Mouse (Mus musculus) heart, embryonic 14.5 days (tissue): ENCODE data around the gene Gyg. TPM values are rescaled to one million over a fixed set of nuclear protein-coding genes. Genes with fewer than 3 reads are reported as not detected.
A peak's percentile ranks its signal among the peaks of the same experiment; 100 is the strongest.

Experiments
- ATAC-seq: fragments of 200-750 bp; cut with Nextera tagmentation; 2 replicates; pipeline ENCODE4 v1.8.0; 2017; ENCODE audit warnings: low read depth, moderate TSS enrichment; ENCODE audit not compliant: insufficient number of reproducible peaks, insufficient read depth, low FRiP score
- H3K27ac ChIP-seq, 2 experiments: fragments of 200-500 bp in 1 of 2; fragments of 300-500 bp in 1 of 2; sonication (generic) in 1 of 2; replicated peaks in 1 of 2; 2 replicates each; pipeline ENCODE4 v1.5.1; 2012 to 2014; ENCODE audit warnings: low read depth in 2 of 2, low read length in 2 of 2, control low read depth in 1 of 2, mild to moderate bottlenecking in 1 of 2, mixed read lengths in 1 of 2; ENCODE audit not compliant: control insufficient read depth in 1 of 2, insufficient read depth in 1 of 2
- H3K27me3 ChIP-seq: fragments of 300-500 bp; sonication (generic); 2 replicates; pipeline ENCODE4 v1.6.1; 2014; ENCODE audit warnings: mild to moderate bottlenecking, low read length, control low read depth; ENCODE audit not compliant: control insufficient read depth, insufficient read depth
- H3K36me3 ChIP-seq: fragments of 300-500 bp; sonication (generic); 2 replicates; pipeline ENCODE4 v1.6.1; 2014; ENCODE audit warnings: mild to moderate bottlenecking, control low read depth, low read length, mixed read lengths; ENCODE audit not compliant: control insufficient read depth, insufficient read depth
- H3K4me1 ChIP-seq, 2 experiments: fragments of 200-500 bp in 1 of 2; fragments of 300-500 bp in 1 of 2; sonication (generic) in 1 of 2; 2 replicates each; pipeline ENCODE4 v1.6.1; 2012 to 2014; ENCODE audit warnings: low read length in 2 of 2, control low read depth in 1 of 2, mixed read lengths in 1 of 2; ENCODE audit not compliant: control insufficient read depth in 2 of 2, insufficient read depth in 2 of 2
- H3K4me2 ChIP-seq: fragments of 300-500 bp; sonication (generic); 2 replicates; pipeline ENCODE4 v1.6.1; 2014; ENCODE audit warnings: mild to moderate bottlenecking, low read length
- H3K4me3 ChIP-seq, 2 experiments: fragments of 200-500 bp in 1 of 2; fragments of 300-500 bp in 1 of 2; sonication (generic) in 1 of 2; 2 replicates each; pipeline ENCODE4 v1.5.1; 2012 to 2014; ENCODE audit warnings: low read length in 2 of 2, mild to moderate bottlenecking in 2 of 2, control low read depth in 1 of 2, low read depth in 1 of 2, moderate library complexity in 1 of 2; ENCODE audit not compliant: control insufficient read depth in 1 of 2, insufficient read depth in 1 of 2
- H3K9ac ChIP-seq: fragments of 300-500 bp; sonication (generic); 2 replicates; pipeline ENCODE4 v1.6.1; 2014; ENCODE audit warnings: mild to moderate bottlenecking, low read length
- H3K9me3 ChIP-seq: fragments of 300-500 bp; sonication (generic); 2 replicates; pipeline ENCODE4 v1.6.1; 2016; ENCODE audit warnings: low read length, control low read depth; ENCODE audit not compliant: control insufficient read depth
- WGBS: fragments of 180-500 bp; shearing (Covaris S2); extraction: QIAGEN DNeasy Blood & Tissue Kit; methylation state at CpG from one replicate; pipeline ENCODE4 v1.1.7; 2014; 5-methylcytosine and 5-hydroxymethylcytosine counted together
- polyA plus RNA-seq: library from polyadenylated mRNA; unstranded; fragments of >200 nt; fragmentation: Nextera tagmentation; extraction: Ambion mirVana; gene quantifications from 2 replicates; pipeline ENCODE4 v1.2.1, GENCODE M21; 2014

Gene Gyg
- polyA plus RNA-seq, 1 experiment from 2014 or later = 797 TPM

- Histone ChIP-seq H3K4me2 (peak overlapping the region; percentile 61), H3K4me1 (peaks cover 11 to 45% of the 10 kb centered on the region in 2 experiments), H3K4me3 (peak overlapping the region in 1 of 2 experiments; percentile 94; a peak in 2 of 4 replicates), H3K36me3 (peaks cover 61% of the 10 kb centered on the region), H3K27ac (peak overlapping the region; percentile 49 to 96; a peak in 3 of 4 replicates), H3K9me3 (no peaks in the 10 kb centered on the region), H3K27me3 (no peaks in the 10 kb centered on the region), H3K9ac (peak overlapping the region; percentile 99)
- no peak for ATAC-seq
- 62% methylated on average over 3 of the region's 3 CpGs for whole genome bisulfite sequencing
Measured at GRCm38 (mm10) chr3:20151651-20152050, 3.5 kb downstream of the Gyg start.

- peak overlapping the region; percentile 61 for H3K4me2 ChIP-seq
- peak overlapping the region; percentile 99 for H3K9ac ChIP-seq
- H3K27me3 ChIP-seq = no peaks in the 10 kb centered on the region
- no peak overlapping the region for H3K4me3 ChIP-seq
- WGBS = 26% methylated on average over 2 of the region's 2 CpGs
- H3K4me1 ChIP-seq = peaks cover 11 to 48% of the 10 kb centered on the region in 2 experiments
- H3K27ac ChIP-seq = peak overlapping the region; percentile 38 to 96
- H3K36me3 ChIP-seq = peaks cover 64% of the 10 kb centered on the region
- ATAC-seq = no peak
- no peaks in the 10 kb centered on the region for H3K9me3 ChIP-seq
Measured at GRCm38 (mm10) chr3:20150511-20150910, 4.6 kb downstream of the Gyg start.

- Histone ChIP-seq H3K36me3 (peaks cover 85% of the 10 kb centered on the region), H3K27ac (peak overlapping the region; percentile 92 to 96)
Measured at GRCm38 (mm10) chr3:20147647-20148046, 7.5 kb downstream of the Gyg start.

GRCm38 (mm10) chr3:20146884-20147395 is 8.2 kb downstream of the Gyg start:
- peaks cover 20 to 71% of the 10 kb centered on the region in 2 experiments for H3K4me1 ChIP-seq
- no peak for ATAC-seq
- no peak overlapping the region for H3K4me3 ChIP-seq
- peaks cover 85% of the 10 kb centered on the region for H3K36me3 ChIP-seq
- H3K9me3 ChIP-seq = no peaks in the 10 kb centered on the region
- H3K9ac ChIP-seq = peak overlapping the region; percentile 60
- peak overlapping the region; percentile 39 for H3K4me2 ChIP-seq
- 39% methylated on average over 7 of the region's 7 CpGs for WGBS
- H3K27me3 ChIP-seq = no peaks in the 10 kb centered on the region
- peak overlapping the region; percentile 79 to 96 for H3K27ac ChIP-seq

More at GRCm38 (mm10) chr3:20147647-20148046, 7.5 kb downstream of the Gyg start:
- peaks cover 16 to 64% of the 10 kb centered on the region in 2 experiments for H3K4me1 ChIP-seq
- H3K27me3 ChIP-seq = no peaks in the 10 kb centered on the region
- peak overlapping the region; percentile 61 for H3K4me2 ChIP-seq
- H3K4me3 ChIP-seq = peak overlapping the region in 1 of 2 experiments; percentile 14; a peak in 1 of 4 replicates
- peak overlapping the region; percentile 60 for H3K9ac ChIP-seq
- no peaks in the 10 kb centered on the region for H3K9me3 ChIP-seq
- ATAC-seq = no peak
- 33% methylated on average over 5 of the region's 5 CpGs for WGBS

GRCm38 (mm10) chr3:20145696-20146113 is 9.4 kb downstream of the Gyg start:
- peaks cover 23 to 69% of the 10 kb centered on the region in 2 experiments for H3K4me1 ChIP-seq
- peak overlapping the region; percentile 2; the same call in 1 of the 2 replicates for H3K9ac ChIP-seq
- peak overlapping the region; percentile 7; the same call in 1 of the 2 replicates for H3K4me2 ChIP-seq
- 16% methylated on average over 1 of the region's 1 CpGs for WGBS
- H3K9me3 ChIP-seq = no peaks in the 10 kb centered on the region
- peaks cover 80% of the 10 kb centered on the region for H3K36me3 ChIP-seq
- H3K4me3 ChIP-seq = no peak overlapping the region
- H3K27me3 ChIP-seq = no peaks in the 10 kb centered on the region
- H3K27ac ChIP-seq = peak overlapping the region; percentile 75 to 96
- ATAC-seq = peak; percentile 69

- peaks cover 78% of the 10 kb centered on the region for H3K36me3 ChIP-seq
- no peak for ATAC-seq
- 20% methylated on average over 2 of the region's 2 CpGs for WGBS
Measured at GRCm38 (mm10) chr3:20144401-20144800, 10.7 kb downstream of the Gyg start.

GRCm38 (mm10) chr3:20143726-20144125 is 11.4 kb downstream of the Gyg start:
- H3K4me2 ChIP-seq = no peak overlapping the region
- peaks cover 78% of the 10 kb centered on the region for H3K36me3 ChIP-seq
- peak overlapping the region; percentile 5 to 79; a peak in 2 of 4 replicates for H3K27ac ChIP-seq
- H3K27me3 ChIP-seq = no peaks in the 10 kb centered on the region
- no peaks in the 10 kb centered on the region for H3K9me3 ChIP-seq
- peaks cover 20 to 54% of the 10 kb centered on the region in 2 experiments for H3K4me1 ChIP-seq
- H3K9ac ChIP-seq = 0 out of 2 replicates have a peak overlapping the region, but pooled peaks have one; percentile 45
- 69% methylated on average over 3 of the region's 3 CpGs for WGBS
- ATAC-seq = no peak
- no peak overlapping the region for H3K4me3 ChIP-seq

More at GRCm38 (mm10) chr3:20144401-20144800, 10.7 kb downstream of the Gyg start:
- peak overlapping the region; percentile 74 to 79 for H3K27ac ChIP-seq
- no peaks in the 10 kb centered on the region for H3K27me3 ChIP-seq
- H3K9me3 ChIP-seq = no peaks in the 10 kb centered on the region
- H3K9ac ChIP-seq = peak overlapping the region; percentile 45; the same call in 1 of the 2 replicates
- no peak overlapping the region for H3K4me3 ChIP-seq
- peaks cover 23 to 60% of the 10 kb centered on the region in 2 experiments for H3K4me1 ChIP-seq
- peak overlapping the region; percentile 7; the same call in 1 of the 2 replicates for H3K4me2 ChIP-seq
